Mouse (Mus musculus): ENCODE data around the gene Dedd2.

Dedd2 gene

DNA sequence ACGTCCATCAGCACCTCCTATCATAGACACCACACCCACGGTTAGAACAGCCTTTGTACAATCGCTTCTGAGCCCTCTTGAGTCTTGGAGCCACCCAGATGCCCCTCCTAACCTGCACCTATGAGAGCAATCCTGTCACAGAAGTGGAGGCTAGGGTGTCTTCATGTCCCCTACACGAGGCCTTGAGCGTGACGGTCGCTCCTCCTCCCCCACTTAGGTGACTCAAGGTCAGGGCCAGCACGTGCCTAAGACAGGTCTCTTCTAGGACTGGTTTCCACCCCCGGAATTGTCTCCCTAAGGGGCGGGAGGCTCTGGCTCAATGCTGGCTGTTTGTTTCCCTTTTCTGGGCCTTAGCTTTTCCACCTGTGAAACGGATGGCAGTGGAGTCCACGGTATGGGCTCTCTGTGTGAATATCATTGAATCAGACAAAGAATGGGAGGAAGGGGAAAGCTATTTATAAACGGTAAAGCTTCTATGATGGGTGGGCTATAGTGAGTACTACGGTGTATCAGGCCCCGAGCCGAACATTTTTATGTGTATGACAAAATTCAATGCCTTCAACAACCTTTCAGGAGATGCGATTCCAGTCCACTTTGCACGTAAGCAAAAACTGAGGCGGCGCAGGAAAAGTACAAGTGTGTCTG is at the start of gene Dedd2:
Gene Dedd2, minus strand, starts transcription at position 159 of the 645 bp plus-strand sequence.
- DNase-seq, result no peak

DNA sequence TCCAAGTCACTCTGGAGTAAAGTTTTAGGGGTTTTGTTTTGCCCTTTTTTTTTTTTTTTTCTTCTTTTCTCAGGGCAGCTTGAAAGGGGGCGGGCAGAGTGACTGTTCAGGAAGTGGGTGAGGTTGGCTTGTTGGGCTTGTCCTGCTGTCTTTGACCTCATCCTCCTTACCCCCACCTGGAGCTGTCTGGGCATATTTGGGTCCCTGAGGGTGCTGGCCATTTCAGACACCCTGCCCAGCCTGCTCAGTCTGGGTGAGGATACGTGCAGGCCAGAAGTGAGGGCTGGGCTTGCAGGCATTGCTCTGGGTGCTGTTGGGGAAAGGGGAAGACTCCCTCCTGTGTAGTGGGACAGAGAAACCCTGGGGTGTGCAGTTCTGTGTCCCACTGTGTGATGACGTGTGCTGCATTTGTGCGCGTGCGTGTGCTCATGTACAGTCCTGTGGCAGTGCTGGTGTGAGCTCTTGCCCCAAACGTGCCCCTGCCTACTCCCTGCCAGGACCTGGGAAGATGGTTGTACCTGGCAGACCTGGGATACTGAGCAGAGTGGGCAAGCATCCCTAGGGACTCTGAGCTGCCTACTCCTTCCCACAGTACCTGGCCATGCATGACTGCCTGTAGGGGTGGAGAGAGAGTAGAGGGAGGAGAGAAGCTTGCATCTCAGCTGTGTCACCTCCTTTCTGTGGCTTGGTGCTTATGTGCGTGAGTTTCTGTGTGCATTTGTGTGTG is 49.3 kb upstream of the Dedd2 start:
- peak; percentile 36 for DNase-seq

- DNase-seq, result peak; percentile 50
Observed at GRCm38 (mm10) chr7:25269029-25269428, 48.6 kb upstream of the Dedd2 start.

DNA sequence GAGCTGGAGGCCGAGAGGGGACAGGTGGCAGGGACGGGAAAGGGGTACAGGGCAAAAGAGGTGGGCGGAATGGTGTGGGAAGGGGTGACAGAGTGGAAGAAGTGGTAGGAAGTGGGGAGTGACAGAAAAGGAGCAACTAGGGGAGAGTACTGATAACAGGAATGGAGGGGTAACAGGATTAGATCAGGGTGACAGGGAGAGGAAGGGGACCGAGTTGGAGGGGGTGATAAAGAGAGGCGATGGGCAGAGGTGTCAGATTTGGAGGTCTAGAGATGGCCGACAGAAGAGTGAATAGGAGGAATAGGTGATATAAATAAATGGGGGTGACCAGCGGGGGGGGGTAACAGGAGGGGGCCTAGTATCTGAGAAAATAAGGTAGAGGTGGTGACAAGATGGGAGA is 48.2 kb upstream of the Dedd2 start:
- DNase-seq, result no peak

GRCm38 (mm10) chr7:25267751-25268463 is 47.5 kb upstream of the Dedd2 start:
- DNase-seq, result peak; percentile 99

GRCm38 (mm10) chr7:25267301-25267750 is 46.9 kb upstream of the Dedd2 start, which contains the start of gene Cic:
Cic (plus strand) TSS chr7:25267704.
- DNase-seq, result peak; percentile 99

DNA sequence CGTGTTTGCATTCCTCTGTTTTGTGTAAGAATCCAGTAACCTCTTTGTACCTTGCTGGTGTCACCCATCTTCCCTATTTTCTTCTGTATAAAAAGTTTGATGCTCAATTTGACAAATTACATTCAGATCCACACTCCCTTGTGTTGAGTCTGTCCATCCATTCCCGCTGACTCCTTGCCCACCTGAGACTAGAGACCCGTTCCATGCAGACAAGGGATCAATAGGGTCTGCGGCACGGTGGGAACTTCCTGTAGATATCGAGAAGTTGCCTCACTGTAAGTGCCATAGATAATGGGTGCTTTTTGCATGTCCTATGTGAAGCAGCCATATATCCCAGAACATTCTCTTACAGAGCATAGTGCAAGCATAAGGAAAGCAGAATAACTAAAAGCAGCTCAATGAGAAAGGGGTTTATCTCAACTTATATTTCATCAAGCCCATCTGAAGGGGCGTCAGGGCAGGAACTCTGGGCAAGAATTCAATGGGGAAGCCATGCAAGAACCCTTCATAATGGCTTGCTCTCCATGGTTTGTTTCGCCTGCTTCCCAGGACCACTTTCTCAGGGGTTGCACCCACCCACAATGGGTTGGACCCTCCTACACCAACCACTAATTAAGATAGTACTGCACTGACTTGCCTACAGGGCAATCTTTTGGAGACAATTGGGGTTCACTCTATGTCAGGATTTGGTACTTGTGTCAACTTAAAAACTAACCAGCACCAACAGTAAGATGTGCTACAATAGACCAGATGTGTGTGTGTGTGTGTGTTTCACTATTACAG is 46.0 kb upstream of the Dedd2 start:
- DNase-seq, result peak; percentile 40

DNA sequence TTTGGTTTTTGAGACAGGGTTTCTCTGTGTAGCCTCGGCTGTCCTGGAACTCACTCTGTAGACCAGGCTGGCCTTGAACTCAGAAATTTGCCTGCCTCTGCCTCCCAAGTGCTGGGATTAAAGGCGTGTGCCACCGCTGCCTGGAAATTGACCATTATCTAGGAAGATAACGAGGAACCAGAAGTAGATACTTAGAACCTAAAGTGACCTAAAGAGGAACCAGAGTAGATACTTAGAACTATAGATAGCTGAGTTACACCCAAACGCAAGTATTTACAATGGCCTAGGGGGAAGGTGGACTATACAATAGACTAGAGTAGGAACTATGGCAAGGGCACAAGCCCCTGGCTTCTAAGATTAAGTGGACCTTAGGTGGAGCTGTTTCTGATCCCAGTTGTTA is 45.3 kb upstream of the Dedd2 start:
- peak; percentile 14 for DNase-seq

- DNase-seq, result peak; percentile 12
Observed at GRCm38 (mm10) chr7:25263968-25264870, 43.8 kb upstream of the Dedd2 start.

DNA sequence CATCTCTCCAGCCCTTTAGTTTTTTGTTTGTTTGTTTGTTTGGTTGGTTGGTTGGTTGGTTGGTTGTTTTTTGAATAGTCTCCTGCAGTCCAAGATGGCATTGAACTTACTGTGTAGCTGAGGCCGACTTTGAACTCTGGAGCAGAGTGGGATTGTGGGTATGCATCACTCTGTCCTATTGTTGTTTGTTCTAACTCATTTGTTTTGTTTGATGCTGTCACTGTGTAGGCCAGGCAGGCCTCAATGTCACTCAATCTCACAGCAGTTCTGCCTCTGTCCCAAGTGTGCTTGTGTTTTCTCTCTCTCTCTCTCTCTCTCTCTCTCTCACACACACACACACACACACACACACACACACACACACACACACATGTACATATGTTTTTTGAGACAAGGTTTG is 41.5 kb upstream of the Dedd2 start:
- no peak for DNase-seq

DNA sequence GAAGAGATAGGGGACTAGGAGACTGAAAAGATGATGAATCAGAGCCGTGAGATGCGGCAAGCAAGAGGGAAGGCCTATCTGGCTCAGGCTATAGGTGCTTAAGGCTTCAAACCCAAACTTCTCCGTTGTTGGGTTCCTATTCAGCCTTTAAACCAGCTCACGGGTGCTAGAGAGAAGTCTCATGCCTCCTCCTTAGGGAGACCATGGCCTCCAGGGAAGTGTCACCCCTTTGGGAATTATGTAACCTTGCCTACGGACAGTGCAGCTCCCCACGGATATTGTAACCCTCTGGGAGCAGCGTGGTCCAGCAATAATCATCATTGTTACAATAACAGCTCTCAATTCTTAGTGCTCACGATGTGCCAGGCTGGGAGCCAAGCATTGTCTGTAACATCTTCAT is 31.4 kb upstream of the Dedd2 start:
- peak; percentile 55 for DNase-seq

DNA sequence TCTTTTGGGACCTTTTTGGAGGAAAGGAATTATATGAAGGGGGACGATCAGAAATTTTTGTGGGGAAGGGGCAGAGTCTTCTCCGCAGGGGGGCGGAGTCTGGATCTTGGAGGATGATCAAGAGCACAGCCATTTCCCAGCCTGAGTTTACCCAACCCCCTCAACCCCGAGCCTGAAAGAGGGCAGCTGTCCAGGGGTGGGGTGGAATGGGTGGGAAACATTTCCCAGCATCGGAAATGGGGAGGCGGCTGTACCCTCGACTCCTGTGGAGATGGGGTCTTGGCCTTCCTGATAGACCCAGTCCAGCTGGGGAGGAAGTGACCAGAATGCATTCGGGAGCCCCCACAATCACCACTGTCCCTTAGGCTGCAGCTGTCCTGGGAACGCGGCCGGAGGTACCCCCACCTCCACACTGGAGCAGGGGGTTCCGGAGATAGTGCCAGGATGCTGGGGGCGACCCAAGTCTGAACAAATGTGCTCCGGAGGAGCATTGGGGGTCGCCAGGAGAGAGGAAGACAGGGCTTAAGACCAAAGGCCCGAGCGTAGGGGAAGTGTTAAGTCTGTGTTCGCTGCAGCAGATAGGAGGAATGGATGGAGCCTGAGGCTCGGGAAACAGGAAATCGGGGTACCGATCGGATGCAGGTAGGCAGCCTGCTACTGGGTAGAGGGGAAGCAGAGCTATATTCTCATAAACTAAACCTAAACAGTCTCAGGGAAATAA is 30.8 kb upstream of the Dedd2 start:
- DNase-seq, result peak; percentile 69

DNA sequence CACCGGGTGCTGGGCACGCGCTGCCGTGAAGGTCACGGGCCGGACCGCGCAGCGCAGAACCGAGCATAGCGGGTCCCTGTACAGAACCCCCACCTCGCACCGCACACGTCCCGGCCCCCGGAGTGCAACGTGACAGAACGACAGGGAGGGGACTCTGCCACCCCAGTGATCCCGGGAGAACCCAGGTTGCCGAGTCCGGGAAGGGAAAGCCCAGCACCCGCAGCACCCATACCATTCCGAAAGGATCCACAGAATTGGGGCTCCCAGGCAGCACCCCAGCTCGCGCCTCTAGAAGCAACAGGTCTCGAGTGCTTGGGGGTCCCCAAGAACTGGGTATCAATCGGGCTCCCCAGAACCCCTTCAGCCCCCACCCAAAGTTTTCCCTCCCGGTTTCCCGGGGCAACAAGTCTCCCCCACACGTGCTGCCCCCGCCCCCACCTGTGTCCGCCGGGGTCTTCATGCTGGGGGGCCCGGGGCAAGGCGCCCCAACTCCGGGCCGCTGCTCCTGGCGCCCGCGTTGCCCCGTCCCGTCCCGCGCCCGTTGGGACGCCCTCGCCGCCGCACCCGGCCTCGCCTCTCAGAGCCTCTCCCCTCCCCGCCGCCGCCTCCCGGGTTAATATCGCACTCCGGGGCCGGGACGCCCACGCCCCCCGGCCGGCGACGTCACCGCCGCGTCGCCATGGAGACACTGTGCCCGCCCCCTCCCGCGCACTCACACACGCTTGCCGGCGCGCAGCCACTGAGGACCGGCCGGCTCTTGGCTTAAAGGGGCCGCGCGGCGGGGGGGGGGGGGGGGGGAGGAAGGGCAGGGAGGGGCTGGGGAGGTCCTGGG is 29.9 kb upstream of the Dedd2 start, which contains the start of gene Erf:
Gene Erf, minus strand, starts transcription at position 621 of the 832 bp plus-strand sequence.
- DNase-seq, result peak; percentile 88

DNA sequence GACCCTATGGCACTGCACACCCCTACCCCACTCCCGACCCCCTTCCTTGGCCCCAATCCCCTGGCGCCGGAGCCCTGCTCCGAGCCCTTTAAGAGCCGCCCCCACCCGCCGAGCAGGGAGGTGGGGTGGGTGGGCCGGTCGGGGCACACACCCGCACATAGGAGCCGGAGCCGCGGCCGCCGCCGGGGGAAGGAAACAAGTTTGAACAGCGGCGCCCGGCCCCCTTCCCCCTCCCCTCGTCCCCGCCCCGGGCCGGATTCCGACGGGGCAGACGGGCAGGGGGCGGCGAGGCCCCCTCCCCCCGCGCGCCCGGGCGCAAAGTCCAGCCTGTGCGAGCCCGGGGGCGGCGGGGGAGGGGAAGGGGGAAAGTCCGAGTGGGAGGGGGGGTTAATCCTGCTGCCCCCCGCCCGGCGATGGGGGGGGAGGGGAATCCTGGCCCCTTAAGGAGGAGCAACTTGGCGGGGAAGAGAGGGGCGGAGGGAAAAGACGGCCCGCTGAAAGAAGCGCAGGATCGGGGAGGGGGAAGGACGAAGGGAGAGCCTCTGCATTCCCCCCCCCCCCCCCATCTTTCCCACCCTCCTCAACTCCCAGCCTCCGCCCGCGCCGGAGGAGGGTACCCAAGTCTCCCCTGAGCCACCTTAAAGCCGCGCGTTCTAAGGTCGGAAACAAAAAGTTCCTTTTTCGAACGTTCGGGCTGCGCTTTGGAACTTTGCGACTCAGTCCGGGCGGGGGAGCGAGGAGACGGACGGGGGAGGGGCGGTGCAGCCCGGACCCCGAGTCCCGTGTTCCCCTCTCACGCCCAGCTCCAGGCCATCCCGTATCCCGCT is 29.1 kb upstream of the Dedd2 start:
- DNase-seq, result peak; percentile 45

GRCm38 (mm10) chr7:25248846-25249313 is 28.5 kb upstream of the Dedd2 start:
- peak; percentile 66 for DNase-seq

- DNase-seq, result peak; percentile 45
Observed at GRCm38 (mm10) chr7:25248018-25248647, 27.7 kb upstream of the Dedd2 start.

DNA sequence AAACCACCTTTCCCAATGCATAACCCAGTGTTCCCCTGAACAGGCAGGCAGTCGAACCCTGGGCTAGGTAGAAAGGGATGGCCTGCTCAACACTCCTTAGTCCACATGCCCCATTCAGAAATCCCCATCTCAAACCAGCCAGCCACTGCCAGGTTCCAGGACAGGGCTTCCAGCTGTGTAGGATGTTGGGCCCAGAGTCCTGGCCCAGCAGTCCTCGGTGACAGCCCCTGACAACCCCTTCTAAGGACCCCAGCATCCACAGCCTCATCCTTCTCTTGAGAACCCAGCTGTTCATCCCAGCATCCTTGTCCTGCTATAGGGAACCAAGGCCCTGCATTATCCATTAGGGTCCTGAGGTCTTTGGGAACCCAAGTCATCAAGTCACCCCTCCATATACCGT is 27.1 kb upstream of the Dedd2 start:
- no peak for DNase-seq

GRCm38 (mm10) chr7:25246759-25247137 is 26.3 kb upstream of the Dedd2 start:
- DNase-seq, result no peak
